7 mouse cellular contexts compared by ENCODE assay signal in genomic region chr1:135698996-135699705, GRCm38 (mm10). TPM values are rescaled to one million over a fixed set of nuclear protein-coding genes. Genes with fewer than 3 reads are reported as not detected.
DNase-seq lines count a peak whose midpoint lies in the region; ATAC-seq lines count a peak whose summit lies in the region.

No protein-coding gene starts in this region.

- H3K4me1 ChIP-seq in embryonic facial prominence, embryonic 14.5 days (ENCODE audit: control insufficient read depth, insufficient read depth, low read length): peaks cover 21% of the 10 kb centered on the region
- H3K4me1 ChIP-seq in heart, embryonic 10.5 days: peaks cover 22% of the 10 kb centered on the region
- peaks cover 14% of the 10 kb centered on the region for H3K4me1 ChIP-seq in kidney, embryonic 14.5 days (ENCODE audit: control insufficient read depth, insufficient read depth, low read length)
- H3K4me1 ChIP-seq in midbrain, embryonic 16.5 days (ENCODE audit: control insufficient read depth, insufficient read depth, low read length): peaks cover 9% of the 10 kb centered on the region; the same call in 1 of the 2 replicates
- H3K4me1 ChIP-seq in stomach, embryonic 14.5 days (ENCODE audit: control insufficient read depth, insufficient read depth, low read length): peaks cover 16% of the 10 kb centered on the region

- peak; percentile 56 for ATAC-seq in embryonic facial prominence, embryonic 14.5 days (ENCODE audit: low read depth)
- ATAC-seq in kidney, embryonic 14.5 days (ENCODE audit: low FRiP score, low TSS enrichment): peak; percentile 44; the same call in 1 of the 2 replicates
- ATAC-seq in midbrain, embryonic 16.5 days: peak; percentile 74
- ATAC-seq in stomach, embryonic 14.5 days (ENCODE audit: insufficient number of reproducible peaks, insufficient read depth, low FRiP score, low read depth): peak; percentile 44; the same call in 1 of the 2 replicates

- no peaks in the 10 kb centered on the region for H3K36me3 ChIP-seq in embryonic facial prominence, embryonic 14.5 days (ENCODE audit: control insufficient read depth, insufficient read depth, low read length)
- no peaks in the 10 kb centered on the region for H3K36me3 ChIP-seq in heart, embryonic 10.5 days
- no peaks in the 10 kb centered on the region for H3K36me3 ChIP-seq in kidney, embryonic 14.5 days (ENCODE audit: control insufficient read depth, insufficient read depth, low read length)
- no peaks in the 10 kb centered on the region for H3K36me3 ChIP-seq in midbrain, embryonic 16.5 days (ENCODE audit: control insufficient read depth, insufficient read depth, low read length)
- no peaks in the 10 kb centered on the region for H3K36me3 ChIP-seq in stomach, embryonic 14.5 days (ENCODE audit: control insufficient read depth, insufficient read depth, low read length)

- no peaks in the 10 kb centered on the region for H3K9me3 ChIP-seq in embryonic facial prominence, embryonic 14.5 days (ENCODE audit: control insufficient read depth, low read length)
- H3K9me3 ChIP-seq in heart, embryonic 10.5 days: no peaks in the 10 kb centered on the region
- no peaks in the 10 kb centered on the region for H3K9me3 ChIP-seq in kidney, embryonic 14.5 days (ENCODE audit: control insufficient read depth, low read length)
- no peaks in the 10 kb centered on the region for H3K9me3 ChIP-seq in midbrain, embryonic 16.5 days (replicated peaks; ENCODE audit: control insufficient read depth, low read length, poor library complexity, severe bottlenecking)
- H3K9me3 ChIP-seq in stomach, embryonic 14.5 days (ENCODE audit: control insufficient read depth, low read depth, low read length): no peaks in the 10 kb centered on the region

- peak overlapping the region; percentile 35 for H3K4me3 ChIP-seq in embryonic facial prominence, embryonic 14.5 days (ENCODE audit: low read depth, low read length)
- peak overlapping the region; percentile 57 for H3K4me3 ChIP-seq in heart, embryonic 10.5 days
- peak overlapping the region; percentile 27 for H3K4me3 ChIP-seq in kidney, embryonic 14.5 days (ENCODE audit: low read length)
- H3K4me3 ChIP-seq in midbrain, embryonic 16.5 days (ENCODE audit: low read depth, low read length): peak overlapping the region; percentile 41
- H3K4me3 ChIP-seq in stomach, embryonic 14.5 days (ENCODE audit: low read depth, low read length): peak overlapping the region; percentile 18

- peak overlapping the region; percentile 50 for H3K9ac ChIP-seq in embryonic facial prominence, embryonic 14.5 days (ENCODE audit: low read depth, low read length)
- peak overlapping the region; percentile 40; the same call in 1 of the 2 replicates for H3K9ac ChIP-seq in kidney, embryonic 14.5 days (ENCODE audit: low read depth, low read length)
- H3K9ac ChIP-seq in midbrain, embryonic 16.5 days (ENCODE audit: low read depth, low read length): peak overlapping the region; percentile 57
- no peak overlapping the region for H3K9ac ChIP-seq in stomach, embryonic 14.5 days (replicated peaks; ENCODE audit: low read depth, low read length)

- H3K4me2 ChIP-seq in embryonic facial prominence, embryonic 14.5 days (ENCODE audit: low read depth, low read length): peak overlapping the region; percentile 68
- H3K4me2 ChIP-seq in kidney, embryonic 14.5 days (replicated peaks; ENCODE audit: low read depth, low read length): peak overlapping the region; percentile 54
- H3K4me2 ChIP-seq in midbrain, embryonic 16.5 days (ENCODE audit: low read length): peak overlapping the region; percentile 79
- H3K4me2 ChIP-seq in stomach, embryonic 14.5 days (replicated peaks; ENCODE audit: low read depth, low read length): peak overlapping the region; percentile 39

- under 1% methylated on average over 29 of the region's 29 CpGs for WGBS in embryonic facial prominence, embryonic 14.5 days
- 3% methylated on average over 29 of the region's 29 CpGs for WGBS in heart, embryonic 10.5 days
- 2% methylated on average over 29 of the region's 29 CpGs for WGBS in kidney, embryonic 14.5 days
- under 1% methylated on average over 29 of the region's 29 CpGs for WGBS in midbrain, embryonic 16.5 days
- WGBS in stomach, embryonic 14.5 days: 2% methylated on average over 29 of the region's 29 CpGs

- H3K27me3 ChIP-seq in embryonic facial prominence, embryonic 14.5 days (replicated peaks; ENCODE audit: control insufficient read depth, insufficient read depth, low read length): no peaks in the 10 kb centered on the region; the same call in 1 of the 2 replicates
- 0 out of 2 replicates have a peak, but pooled peaks cover 7% of the 10 kb centered on the region for H3K27me3 ChIP-seq in heart, embryonic 10.5 days (ENCODE audit: insufficient read depth, poor library complexity, severe bottlenecking)
- 0 out of 2 replicates have a peak, but pooled peaks cover 3% of the 10 kb centered on the region for H3K27me3 ChIP-seq in kidney, embryonic 14.5 days (ENCODE audit: control insufficient read depth, insufficient read depth, low read length)
- H3K27me3 ChIP-seq in midbrain, embryonic 16.5 days (ENCODE audit: control insufficient read depth, insufficient read depth, low read depth, low read length): no peaks in the 10 kb centered on the region
- H3K27me3 ChIP-seq in stomach, embryonic 14.5 days (ENCODE audit: control insufficient read depth, insufficient read depth, low read length): no peaks in the 10 kb centered on the region

- H3K27ac ChIP-seq in embryonic facial prominence, embryonic 14.5 days (replicated peaks; ENCODE audit: low read depth, low read length): peak overlapping the region; percentile 71
- H3K27ac ChIP-seq in heart, embryonic 10.5 days: peak overlapping the region; percentile 59; the same call in 1 of the 2 replicates
- H3K27ac ChIP-seq in kidney, embryonic 14.5 days (ENCODE audit: low read depth, low read length): no peak overlapping the region
- H3K27ac ChIP-seq in midbrain, embryonic 16.5 days (ENCODE audit: low read length): no peak overlapping the region; the same call in 1 of the 2 replicates
- H3K27ac ChIP-seq in stomach, embryonic 14.5 days (ENCODE audit: low read length): no peak overlapping the region

- DNase-seq in adrenal gland, postnatal 36 days: peak; percentile 86 to 91
- DNase-seq in embryonic facial prominence, embryonic 14.5 days (ENCODE audit: low spot score): peak; percentile 87
- DNase-seq in heart, embryonic 10.5 days (ENCODE audit: low spot score): peak; percentile 86
- peak; percentile 75 for DNase-seq in liver

RNA-seq across cellular contexts. Expression of gene Csrp1, which starts 20.7 kb away (rescaled TPM):
- 10 to 100 TPM; 73.3 to 99.3 TPM for total RNA-seq in adrenal gland, postnatal 36 days (2021)
- 112 and 119 TPM in 2 replicates for polyA plus RNA-seq in embryonic facial prominence, embryonic 14.5 days (2014; fragmentation: Nextera tagmentation; extraction: Ambion mirVana)
- 202 and 238 TPM in 2 replicates for polyA plus RNA-seq in heart, embryonic 10.5 days (2016; fragmentation: Nextera tagmentation; extraction: Ambion mirVana)
- polyA plus RNA-seq in kidney, embryonic 14.5 days (2014; fragmentation: Nextera tagmentation; extraction: Ambion mirVana): 109 and 114 TPM in 2 replicates
- 11.4 and 13.1 TPM in 2 replicates for polyA plus RNA-seq in midbrain, embryonic 16.5 days (2015; fragmentation: Nextera tagmentation; extraction: Ambion mirVana)
- 232 and 265 TPM in 2 replicates for polyA plus RNA-seq in stomach, embryonic 14.5 days (2014; fragmentation: Nextera tagmentation; extraction: Ambion mirVana)

Comparison
In these comparisons a context has a peak if more than half of its experiments do, and no peak if none do; other contexts are left out.
1. H3K27ac ChIP-seq: peak in embryonic facial prominence, embryonic 14.5 days (single experiment) and heart, embryonic 10.5 days (single experiment); none in kidney, embryonic 14.5 days (single experiment), midbrain, embryonic 16.5 days (single experiment) and stomach, embryonic 14.5 days (single experiment).
2. Peak in every context shown above with its lines, with median percentiles within 50 percentile points of each other: DNase-seq, ATAC-seq, H3K4me2 ChIP-seq and H3K4me3 ChIP-seq.